Mouse (Mus musculus) forebrain, embryonic 16.5 days (tissue): Measurements from ENCODE around the gene Pdia3. TPM values are rescaled to one million over a fixed set of nuclear protein-coding genes. Genes with fewer than 3 reads are reported as not detected.
A peak's percentile ranks its signal among the peaks of the same experiment; 100 is the strongest.

Source experiments
- ATAC-seq: fragments of 200-750 bp; cut with Nextera tagmentation; 2 replicates; pipeline ENCODE4 v1.8.0; 2017; ENCODE audit warnings: mild to moderate bottlenecking, moderate library complexity
- H3K27ac ChIP-seq: fragments of 300-500 bp; sonication (generic); 2 replicates; pipeline ENCODE4 v1.5.1; 2014; ENCODE audit warnings: low read length, control low read depth
- H3K27me3 ChIP-seq: fragments of 300-500 bp; sonication (generic); replicated peaks from 2 replicates; pipeline ENCODE4 v1.6.1; 2014; ENCODE audit warnings: low read length; ENCODE audit not compliant: control insufficient read depth, insufficient read depth
- H3K36me3 ChIP-seq: fragments of 300-500 bp; sonication (generic); 2 replicates; pipeline ENCODE4 v1.6.1; 2014; ENCODE audit not compliant: control insufficient read depth, insufficient read depth
- H3K4me1 ChIP-seq: fragments of 300-500 bp; sonication (generic); replicated peaks from 2 replicates; pipeline ENCODE4 v1.6.1; 2014; ENCODE audit warnings: low read length; ENCODE audit not compliant: control insufficient read depth, insufficient read depth
- H3K4me2 ChIP-seq: fragments of 300-500 bp; sonication (generic); 2 replicates; pipeline ENCODE4 v1.6.1; 2014; ENCODE audit warnings: mild to moderate bottlenecking, low read length, control low read depth
- H3K4me3 ChIP-seq: fragments of 300-500 bp; sonication (generic); replicated peaks from 2 replicates; pipeline ENCODE4 v1.5.1; 2014; ENCODE audit warnings: mild to moderate bottlenecking, low read length, control low read depth
- H3K9ac ChIP-seq: fragments of 300-500 bp; sonication (generic); replicated peaks from 2 replicates; pipeline ENCODE4 v1.6.1; 2014; ENCODE audit warnings: low read depth, low read length, control low read depth
- H3K9me3 ChIP-seq: fragments of 300-500 bp; sonication (generic); 2 replicates; pipeline ENCODE4 v1.6.1; 2016; ENCODE audit warnings: low read length; ENCODE audit not compliant: control insufficient read depth
- WGBS: fragments of 180-500 bp; shearing (Covaris S2); extraction: QIAGEN DNeasy Blood & Tissue Kit; methylation state at CpG from one replicate; pipeline ENCODE4 v1.1.7; 2014; 5-methylcytosine and 5-hydroxymethylcytosine counted together
- polyA plus RNA-seq: library from polyadenylated mRNA; unstranded; fragments of >200 nt; fragmentation: Nextera tagmentation; extraction: Ambion mirVana; gene quantifications from 2 replicates; pipeline ENCODE4 v1.2.1, GENCODE M21; 2015

The Pdia3 gene
- polyA plus RNA-seq, 1 experiment from 2014 or later, result 334 TPM

GRCm38 (mm10) chr2:121439746-121440145, 26.2 kb downstream of the Pdia3 start:
- H3K27me3 ChIP-seq, result peaks cover 5% of the 10 kb centered on the region; the same call in 1 of the 2 replicates
- peaks cover 33% of the 10 kb centered on the region for H3K36me3 ChIP-seq
- H3K27ac ChIP-seq, result no peak overlapping the region
- 82% methylated on average over 4 of the region's 4 CpGs for WGBS
- H3K9ac ChIP-seq, result no peak overlapping the region
- no peak overlapping the region for H3K4me3 ChIP-seq
- H3K4me2 ChIP-seq, result no peak overlapping the region
- no peak for ATAC-seq
- peaks cover 14% of the 10 kb centered on the region for H3K4me1 ChIP-seq
- H3K9me3 ChIP-seq, result no peaks in the 10 kb centered on the region

GRCm38 (mm10) chr2:121440834-121441605, 27.4 kb downstream of the Pdia3 start:
- H3K9me3 ChIP-seq, result no peaks in the 10 kb centered on the region
- H3K4me3 ChIP-seq, result no peak overlapping the region
- no peak for ATAC-seq
- H3K27me3 ChIP-seq, result peaks cover 5% of the 10 kb centered on the region; the same call in 1 of the 2 replicates
- H3K36me3 ChIP-seq, result peaks cover 25% of the 10 kb centered on the region
- H3K4me2 ChIP-seq, result no peak overlapping the region
- H3K4me1 ChIP-seq, result peaks cover 14% of the 10 kb centered on the region
- H3K9ac ChIP-seq, result no peak overlapping the region
- 54% methylated on average over 5 of the region's 5 CpGs for WGBS
- H3K27ac ChIP-seq, result no peak overlapping the region

GRCm38 (mm10) chr2:121441800-121442199, 28.2 kb downstream of the Pdia3 start:
- H3K27me3 ChIP-seq, result peaks cover 5% of the 10 kb centered on the region; the same call in 1 of the 2 replicates
- ATAC-seq, result no peak
- no peak overlapping the region for H3K4me3 ChIP-seq
- no peak overlapping the region for H3K9ac ChIP-seq
- H3K4me2 ChIP-seq, result peak overlapping the region; percentile 59
- peaks cover 25% of the 10 kb centered on the region for H3K36me3 ChIP-seq
- H3K4me1 ChIP-seq, result peaks cover 14% of the 10 kb centered on the region
- H3K9me3 ChIP-seq, result no peaks in the 10 kb centered on the region
- 13% methylated on average over 11 of the region's 11 CpGs for WGBS
- H3K27ac ChIP-seq, result no peak overlapping the region

- peaks cover 5% of the 10 kb centered on the region; the same call in 1 of the 2 replicates for H3K27me3 ChIP-seq
- peak overlapping the region; percentile 31 for H3K4me3 ChIP-seq
- ATAC-seq, result peak; percentile 18; the same call in 1 of the 2 replicates
- H3K9ac ChIP-seq, result 0 out of 2 replicates have a peak overlapping the region, but pooled peaks have one; percentile 19
- WGBS, result under 1% methylated on average over 30 of the region's 30 CpGs
- peak overlapping the region; percentile 59 for H3K4me2 ChIP-seq
- H3K36me3 ChIP-seq, result peaks cover 21% of the 10 kb centered on the region
- H3K9me3 ChIP-seq, result no peaks in the 10 kb centered on the region
- H3K4me1 ChIP-seq, result peaks cover 14% of the 10 kb centered on the region
- no peak overlapping the region for H3K27ac ChIP-seq
Measured at GRCm38 (mm10) chr2:121442259-121443067, 28.9 kb downstream of the Pdia3 start.

- ATAC-seq, result no peak
- 8% methylated on average over 8 of the region's 8 CpGs for WGBS
- H3K27me3 ChIP-seq, result peaks cover 5% of the 10 kb centered on the region; the same call in 1 of the 2 replicates
- peak overlapping the region; percentile 31 for H3K4me3 ChIP-seq
- peak overlapping the region; percentile 59 for H3K4me2 ChIP-seq
- no peak overlapping the region for H3K9ac ChIP-seq
- no peaks in the 10 kb centered on the region for H3K9me3 ChIP-seq
- peaks cover 15% of the 10 kb centered on the region for H3K36me3 ChIP-seq
- peaks cover 15% of the 10 kb centered on the region for H3K4me1 ChIP-seq
- no peak overlapping the region for H3K27ac ChIP-seq
Measured at GRCm38 (mm10) chr2:121443068-121443349, 29.4 kb downstream of the Pdia3 start.

GRCm38 (mm10) chr2:121444178-121444577, 30.6 kb downstream of the Pdia3 start, which contains the start of gene Ell3:
Ell3 (minus strand) TSS chr2:121444278.
- Histone ChIP-seq H3K36me3 (peaks cover 6% of the 10 kb centered on the region), H3K27ac (no peak within 1 kb of the TSS), H3K4me3 (no peak within 1 kb of the TSS; the same call in 1 of the 2 replicates), H3K9me3 (no peaks in the 10 kb centered on the region), H3K4me1 (peaks cover 20% of the 10 kb centered on the region), H3K27me3 (peaks cover 5% of the 10 kb centered on the region; the same call in 1 of the 2 replicates), H3K9ac (no peak within 1 kb of the TSS), H3K4me2 (peak within 1 kb of the TSS; percentile 59)
- 85% methylated on average over 1 of the region's 1 CpGs for WGBS
- ATAC-seq, result no peak

- no peak overlapping the region for H3K4me2 ChIP-seq
- peaks cover 5% of the 10 kb centered on the region; the same call in 1 of the 2 replicates for H3K27me3 ChIP-seq
- no peak overlapping the region for H3K9ac ChIP-seq
- no peak overlapping the region for H3K4me3 ChIP-seq
- H3K4me1 ChIP-seq, result peaks cover 22% of the 10 kb centered on the region
- no peak for ATAC-seq
- WGBS, result 85% methylated on average over 3 of the region's 3 CpGs
- no peaks in the 10 kb centered on the region for H3K36me3 ChIP-seq
- no peak overlapping the region for H3K27ac ChIP-seq
- no peaks in the 10 kb centered on the region for H3K9me3 ChIP-seq
Measured at GRCm38 (mm10) chr2:121445117-121445516, 31.5 kb downstream of the Pdia3 start.

GRCm38 (mm10) chr2:121446506-121446905, 32.9 kb downstream of the Pdia3 start:
- ATAC-seq, result no peak
- no peaks in the 10 kb centered on the region for H3K36me3 ChIP-seq
- no peak overlapping the region for H3K4me2 ChIP-seq
- H3K9ac ChIP-seq, result no peak overlapping the region
- H3K4me3 ChIP-seq, result no peak overlapping the region
- peaks cover 1% of the 10 kb centered on the region; the same call in 1 of the 2 replicates for H3K27me3 ChIP-seq
- WGBS, result 80% methylated on average over 4 of the region's 4 CpGs
- no peaks in the 10 kb centered on the region for H3K9me3 ChIP-seq
- no peak overlapping the region for H3K27ac ChIP-seq
- H3K4me1 ChIP-seq, result peaks cover 34% of the 10 kb centered on the region

GRCm38 (mm10) chr2:121447006-121447405, 33.4 kb downstream of the Pdia3 start:
- Histone ChIP-seq H3K4me3 (no peak overlapping the region), H3K36me3 (no peaks in the 10 kb centered on the region), H3K4me2 (no peak overlapping the region), H3K4me1 (peaks cover 34% of the 10 kb centered on the region), H3K27me3 (no peaks in the 10 kb centered on the region), H3K9ac (no peak overlapping the region), H3K9me3 (no peaks in the 10 kb centered on the region), H3K27ac (no peak overlapping the region)
- WGBS, result 87% methylated on average over 3 of the region's 3 CpGs
- no peak for ATAC-seq
